Mouse (Mus musculus): ENCODE measurements at regions not wholly inside any gene's neighbourhood (a gene's known extent, or its start where the extent isn't known, plus 50 kb on each side); places are given as distances from the start of the nearest gene placed in this dataset.
A peak's percentile ranks its signal among the peaks of the same experiment; 100 is the strongest.
"Not testable (repeated sequence)": the region's sequence is repeated elsewhere in the genome, so short reads cannot be mapped to it uniquely, and the experiment has no call there.

GRCm38 (mm10) chr14:14478159-14478558, 77.1 kb downstream of the Olfr721-ps1 start:
- peak; percentile 8 for DNase-seq (ENCODE audit: low read depth)

GRCm38 (mm10) chr14:14481840-14482239, 80.7 kb downstream of the Olfr721-ps1 start:
- peak; percentile 20 for DNase-seq (ENCODE audit: low read depth)

- DNase-seq (ENCODE audit: low read depth): no peak
Observed at GRCm38 (mm10) chr14:14486356-14486755, 85.3 kb downstream of the Olfr721-ps1 start.

GRCm38 (mm10) chr14:14490501-14490900, 89.4 kb downstream of the Olfr721-ps1 start:
- DNase-seq (ENCODE audit: low read depth): no peak

- DNase-seq (ENCODE audit: low read depth): no peak
Observed at GRCm38 (mm10) chr14:14492041-14492440, 90.9 kb downstream of the Olfr721-ps1 start.

GRCm38 (mm10) chr14:14511927-14512326, 110.8 kb downstream of the Olfr721-ps1 start:
- no peak for DNase-seq (ENCODE audit: low read depth)

GRCm38 (mm10) chr14:14513056-14513455, 112.0 kb downstream of the Olfr721-ps1 start:
- DNase-seq (ENCODE audit: low read depth): no peak

- no peak for DNase-seq (ENCODE audit: low read depth)
Observed at GRCm38 (mm10) chr14:14513498-14513897, 112.4 kb downstream of the Olfr721-ps1 start.

GRCm38 (mm10) chr14:14514440-14515172, 113.5 kb downstream of the Olfr721-ps1 start:
- DNase-seq (ENCODE audit: low read depth): no peak

- no peak for DNase-seq (ENCODE audit: low read depth)
Observed at GRCm38 (mm10) chr14:14515363-14515762, 114.3 kb downstream of the Olfr721-ps1 start.

- DNase-seq (ENCODE audit: low read depth): no peak
Observed at GRCm38 (mm10) chr14:14515918-14516317, 114.8 kb downstream of the Olfr721-ps1 start.

- no peak for DNase-seq (ENCODE audit: low read depth)
Observed at GRCm38 (mm10) chr14:14518027-14518426, 116.9 kb downstream of the Olfr721-ps1 start.

- DNase-seq (ENCODE audit: low read depth): no peak
Observed at GRCm38 (mm10) chr14:14518841-14519240, 117.7 kb downstream of the Olfr721-ps1 start.

- DNase-seq (ENCODE audit: low read depth): no peak
Observed at GRCm38 (mm10) chr14:14520195-14520594, 119.1 kb downstream of the Olfr721-ps1 start.

GRCm38 (mm10) chr14:14521331-14521730, 120.2 kb downstream of the Olfr721-ps1 start:
- not testable (repeated sequence) for DNase-seq (ENCODE audit: low read depth)

- no peak for DNase-seq (ENCODE audit: low read depth)
Observed at GRCm38 (mm10) chr14:14525225-14525624, 124.1 kb downstream of the Olfr721-ps1 start.

- no peak for DNase-seq (ENCODE audit: low read depth)
Observed at GRCm38 (mm10) chr14:14528437-14528836, 127.3 kb downstream of the Olfr721-ps1 start.

- DNase-seq (ENCODE audit: low read depth): no peak
Observed at GRCm38 (mm10) chr14:14541206-14541605, 140.1 kb downstream of the Olfr721-ps1 start.

GRCm38 (mm10) chr14:14541705-14542104, 140.6 kb downstream of the Olfr721-ps1 start:
- no peak for DNase-seq (ENCODE audit: low read depth)

- no peak for DNase-seq (ENCODE audit: low read depth)
Observed at GRCm38 (mm10) chr14:14544236-14544635, 143.1 kb downstream of the Olfr721-ps1 start.

- DNase-seq (ENCODE audit: low read depth): no peak
Observed at GRCm38 (mm10) chr14:14552201-14552600, 149.9 kb upstream of the Slc4a7 start.

- no peak for DNase-seq (ENCODE audit: low read depth)
Observed at GRCm38 (mm10) chr14:14574851-14575250, 127.2 kb upstream of the Slc4a7 start.

GRCm38 (mm10) chr14:14591939-14592338, 110.1 kb upstream of the Slc4a7 start:
- no peak for DNase-seq (ENCODE audit: low read depth)

- DNase-seq (ENCODE audit: low read depth): no peak
Observed at GRCm38 (mm10) chr14:14594753-14595152, 107.3 kb upstream of the Slc4a7 start.
